Mouse (Mus musculus) MEL (cell line): ENCODE results near the gene Socs7.

Experiments used
- CTCF ChIP-seq, 3 experiments: IDR thresholded peaks in 2 of 3; conservative IDR thresholded peaks in 1 of 3; 2 replicates each; pipeline ENCODE4 v1.5.1; 2011 to 2012; ENCODE audit warnings: low read length in 3 of 3, low read depth in 2 of 3, mild to moderate bottlenecking in 2 of 3, improper control_type of control experiment in 1 of 3, inconsistent platforms in 1 of 3, mixed read lengths in 1 of 3, moderate library complexity in 1 of 3; ENCODE audit not compliant: control insufficient read depth in 1 of 3, insufficient read depth in 1 of 3, poor library complexity in 1 of 3, severe bottlenecking in 1 of 3
- HCFC1 ChIP-seq: IDR thresholded peaks from 2 replicates; pipeline ENCODE4 v1.6.1; 2012; ENCODE audit warnings: low read depth, mild to moderate bottlenecking, inconsistent platforms, low read length, improper control_type of control experiment, moderate library complexity
- NRF1 ChIP-seq: IDR thresholded peaks from 2 replicates; pipeline ENCODE4 v1.6.1; 2014; ENCODE audit warnings: low read depth, mild to moderate bottlenecking, inconsistent platforms, low read length, improper control_type of control experiment, moderate library complexity; ENCODE audit not compliant: poor library complexity, insufficient read depth, severe bottlenecking

- TF ChIP-seq HCFC1 (no peak), CTCF (IDR thresholded peaks at IDR 0.05 in 2 of 3, conservative IDR thresholded peaks at IDR 0.05 in 1 of 3; ENCODE audit: control insufficient read depth in 1 of 3, insufficient read depth in 1 of 3, low read depth in 2 of 3, low read length in 3 of 3, poor library complexity in 1 of 3, severe bottlenecking in 1 of 3) (no peak), NRF1 (no peak)
Observed at GRCm38 (mm10) chr11:97401686-97402435, 39.5 kb downstream of the Socs7 start.
